Mouse (Mus musculus) kidney, adult 2 months (tissue): ENCODE data around the gene Slc8a1.

Source experiments
- CTCF ChIP-seq: fragments of 200-500 bp; conservative IDR thresholded peaks from 2 replicates; pipeline ENCODE4 v1.5.1; 2011; ENCODE audit warnings: low read depth, mild to moderate bottlenecking, control low read depth, low read length, moderate library complexity, mixed read lengths; ENCODE audit not compliant: insufficient read depth, insufficient read length
- POLR2A ChIP-seq: fragments of 200-500 bp; IDR thresholded peaks from one replicate; pipeline ENCODE4 v1.6.1; 2011; ENCODE audit warnings: low read depth, low read length, control low read depth

DNA sequence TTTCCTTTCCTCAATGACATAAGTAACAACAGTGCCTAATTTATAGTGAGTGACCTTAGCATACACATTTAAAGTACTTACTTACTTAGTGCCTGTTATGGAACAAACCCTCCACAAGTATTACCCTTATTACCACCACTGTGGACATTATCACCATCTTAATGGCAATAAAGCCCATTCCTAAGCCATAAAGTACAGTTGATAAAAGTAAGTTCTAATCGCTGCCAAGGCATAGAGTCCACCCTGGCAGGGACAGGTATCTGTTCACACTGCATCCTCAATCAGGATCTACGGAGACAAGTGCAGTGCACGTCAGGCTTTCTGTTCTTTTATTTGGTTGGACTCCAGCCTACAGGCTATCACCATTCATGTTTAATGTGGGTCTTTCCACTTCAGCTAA lies 187.3 kb downstream of the Slc8a1 start:
- TF ChIP-seq CTCF (no peak), POLR2A (no peak)
